Mouse (Mus musculus) limb, embryonic 10.5 days (tissue): ENCODE measurements around the gene Arpc2. TPM values are rescaled to one million over a fixed set of nuclear protein-coding genes. Genes with fewer than 3 reads are reported as not detected.

Experiments
- DNase-seq: peaks from one replicate; pipeline ENCODE4 v3.0.0-alpha.2; 2017; ENCODE audit warnings: low spot score
- H3K27ac ChIP-seq: fragments of 300-500 bp; sonication (generic); 2 replicates; pipeline ENCODE4 v1.5.1; 2016; ENCODE audit warnings: mild to moderate bottlenecking
- H3K27me3 ChIP-seq: fragments of 300-500 bp; sonication (generic); 2 replicates; pipeline ENCODE4 v1.6.1; 2016; ENCODE audit warnings: low read depth, mild to moderate bottlenecking; ENCODE audit not compliant: poor library complexity, severe bottlenecking
- H3K36me3 ChIP-seq: fragments of 300-500 bp; sonication (generic); 2 replicates; pipeline ENCODE4 v1.6.1; 2016; ENCODE audit warnings: mild to moderate bottlenecking, moderate library complexity
- H3K4me1 ChIP-seq: fragments of 300-500 bp; sonication (generic); 2 replicates; pipeline ENCODE4 v1.6.1; 2016
- H3K4me3 ChIP-seq: fragments of 300-500 bp; sonication (generic); 2 replicates; pipeline ENCODE4 v1.5.1; 2016; ENCODE audit warnings: mild to moderate bottlenecking, moderate library complexity
- H3K9me3 ChIP-seq: fragments of 300-500 bp; sonication (generic); replicated peaks from 2 replicates; pipeline ENCODE4 v1.6.1; 2016; ENCODE audit warnings: mild to moderate bottlenecking
- WGBS: fragments of 180-500 bp; shearing (Covaris S2); methylation state at CpG from one replicate; pipeline ENCODE4 v1.1.7; 2016; 5-methylcytosine and 5-hydroxymethylcytosine counted together
- polyA plus RNA-seq: library from polyadenylated mRNA; unstranded; fragments of >200 nt; fragmentation: Nextera tagmentation; extraction: Ambion mirVana; gene quantifications from 2 replicates; pipeline ENCODE4 v1.2.1, GENCODE M21; 2016

The Arpc2 gene
- polyA plus RNA-seq, 1 experiment from 2014 or later = 355 TPM

- H3K4me3 ChIP-seq = no peak overlapping the region
- H3K4me1 ChIP-seq = 0 out of 2 replicates have a peak, but pooled peaks cover 2% of the 10 kb centered on the region
- H3K27me3 ChIP-seq = no peaks in the 10 kb centered on the region
- DNase-seq = no peak
- WGBS = 76% methylated on average over 9 of the region's 9 CpGs
- no peak overlapping the region for H3K27ac ChIP-seq
- H3K36me3 ChIP-seq = no peaks in the 10 kb centered on the region
- H3K9me3 ChIP-seq = no peaks in the 10 kb centered on the region
Measured at GRCm38 (mm10) chr1:74207906-74208305, 28.0 kb upstream of the Arpc2 start.

- 86% methylated on average over 8 of the region's 8 CpGs for WGBS
- Histone ChIP-seq H3K27me3 (no peaks in the 10 kb centered on the region), H3K4me3 (no peak overlapping the region), H3K27ac (no peak overlapping the region), H3K36me3 (no peaks in the 10 kb centered on the region), H3K9me3 (no peaks in the 10 kb centered on the region), H3K4me1 (0 out of 2 replicates have a peak, but pooled peaks cover 2% of the 10 kb centered on the region)
- no peak for DNase-seq
Measured at GRCm38 (mm10) chr1:74208941-74209340, 26.9 kb upstream of the Arpc2 start.

- Histone ChIP-seq H3K4me3 (no peak overlapping the region), H3K27me3 (no peaks in the 10 kb centered on the region), H3K9me3 (no peaks in the 10 kb centered on the region), H3K27ac (no peak overlapping the region), H3K36me3 (no peaks in the 10 kb centered on the region), H3K4me1 (no peaks in the 10 kb centered on the region)
- no peak for DNase-seq
- WGBS = 89% methylated on average over 7 of the region's 7 CpGs
Measured at GRCm38 (mm10) chr1:74219922-74220321, 16.0 kb upstream of the Arpc2 start.

DNA sequence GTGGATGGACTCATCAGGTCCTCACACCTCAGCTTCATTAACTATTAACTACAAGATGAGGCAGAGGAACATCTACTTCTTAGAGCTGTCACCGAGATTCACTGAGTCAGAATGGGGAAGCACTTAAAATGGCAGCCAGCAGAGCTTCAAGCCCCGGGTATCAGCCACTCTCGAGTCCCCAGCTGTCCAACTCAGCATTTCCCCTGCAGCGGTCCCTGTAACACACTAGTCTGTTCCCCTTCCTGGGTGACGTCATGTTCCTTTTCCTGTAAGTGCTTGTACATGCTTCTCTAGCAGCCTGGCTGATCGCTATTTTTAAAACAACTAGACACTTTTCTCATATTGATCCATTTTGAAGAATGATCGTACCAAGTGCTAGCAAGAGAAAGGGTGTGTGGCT is 8.6 kb upstream of the Arpc2 start:
- WGBS = 85% methylated on average over 7 of the region's 7 CpGs
- DNase-seq = no peak
- no peak overlapping the region for H3K27ac ChIP-seq

GRCm38 (mm10) chr1:74229942-74230341 is 5.9 kb upstream of the Arpc2 start:
- WGBS = 77% methylated on average over 2 of the region's 2 CpGs
- Histone ChIP-seq H3K36me3 (no peaks in the 10 kb centered on the region), H3K27ac (no peak overlapping the region), H3K4me1 (no peaks in the 10 kb centered on the region), H3K9me3 (no peaks in the 10 kb centered on the region), H3K4me3 (no peak overlapping the region), H3K27me3 (no peaks in the 10 kb centered on the region)
- no peak for DNase-seq

More for the DNA sequence above, 8.6 kb upstream of the Arpc2 start:
- Histone ChIP-seq H3K4me1 (no peaks in the 10 kb centered on the region), H3K27me3 (no peaks in the 10 kb centered on the region), H3K36me3 (no peaks in the 10 kb centered on the region), H3K4me3 (no peak overlapping the region), H3K9me3 (no peaks in the 10 kb centered on the region)

- H3K4me1 ChIP-seq = no peaks in the 10 kb centered on the region
- no peaks in the 10 kb centered on the region for H3K36me3 ChIP-seq
- no peak overlapping the region for H3K4me3 ChIP-seq
- no peaks in the 10 kb centered on the region for H3K27me3 ChIP-seq
- WGBS = 40% methylated on average over 1 of the region's 1 CpGs
- no peak for DNase-seq
- H3K9me3 ChIP-seq = no peaks in the 10 kb centered on the region
- H3K27ac ChIP-seq = no peak overlapping the region
Measured at GRCm38 (mm10) chr1:74230992-74231391, 4.9 kb upstream of the Arpc2 start.

- Histone ChIP-seq H3K4me3 (peak overlapping the region; percentile 95), H3K27me3 (no peaks in the 10 kb centered on the region), H3K4me1 (peaks cover 26% of the 10 kb centered on the region), H3K9me3 (no peaks in the 10 kb centered on the region), H3K27ac (peak overlapping the region; percentile 94), H3K36me3 (peaks cover 8% of the 10 kb centered on the region; the same call in 1 of the 2 replicates)
- DNase-seq = peak; percentile 71
- under 1% methylated on average over 46 of the region's 57 CpGs for WGBS
Measured at GRCm38 (mm10) chr1:74236590-74237317, 870 bp downstream of the Arpc2 start.

GRCm38 (mm10) chr1:74237671-74238070 is 1.8 kb downstream of the Arpc2 start:
- Histone ChIP-seq H3K27me3 (no peaks in the 10 kb centered on the region), H3K9me3 (no peaks in the 10 kb centered on the region), H3K4me3 (peak overlapping the region; percentile 95), H3K4me1 (peaks cover 26% of the 10 kb centered on the region), H3K27ac (peak overlapping the region; percentile 94; the same call in 1 of the 2 replicates), H3K36me3 (peaks cover 16% of the 10 kb centered on the region)
- DNase-seq = no peak
- WGBS = 56% methylated on average over 5 of the region's 5 CpGs

DNA sequence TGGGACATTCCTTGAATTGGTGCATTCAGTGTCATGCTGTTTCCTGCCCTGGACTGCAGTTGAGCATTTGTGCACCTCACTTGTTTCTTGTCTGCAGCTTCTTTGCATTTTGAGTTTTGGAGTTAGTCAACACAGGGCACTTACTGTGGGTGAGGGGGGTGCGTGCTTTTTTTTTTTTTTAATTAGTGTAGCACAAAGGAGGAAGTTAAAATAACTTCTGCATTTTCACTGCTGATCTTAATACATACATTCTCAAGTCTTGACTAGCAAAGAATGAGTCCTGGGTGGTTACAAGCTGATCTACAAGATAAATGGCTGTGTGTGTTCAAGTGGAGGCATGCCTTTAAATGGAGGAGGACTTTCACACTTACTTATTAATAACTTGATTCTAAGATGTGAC is 2.3 kb downstream of the Arpc2 start:
- Histone ChIP-seq H3K4me3 (peak overlapping the region; percentile 95), H3K27me3 (no peaks in the 10 kb centered on the region), H3K4me1 (peaks cover 26% of the 10 kb centered on the region), H3K27ac (no peak overlapping the region), H3K36me3 (peaks cover 19% of the 10 kb centered on the region), H3K9me3 (no peaks in the 10 kb centered on the region)
- no peak for DNase-seq
- 92% methylated on average over 1 of the region's 1 CpGs for WGBS

- DNase-seq = no peak
- Histone ChIP-seq H3K27me3 (no peaks in the 10 kb centered on the region), H3K4me3 (peak overlapping the region; percentile 26; the same call in 1 of the 2 replicates), H3K9me3 (no peaks in the 10 kb centered on the region), H3K36me3 (peaks cover 20% of the 10 kb centered on the region), H3K27ac (no peak overlapping the region), H3K4me1 (peaks cover 26% of the 10 kb centered on the region)
- 75% methylated on average over 7 of the region's 7 CpGs for WGBS
Measured at GRCm38 (mm10) chr1:74239162-74239561, 3.3 kb downstream of the Arpc2 start.

DNA sequence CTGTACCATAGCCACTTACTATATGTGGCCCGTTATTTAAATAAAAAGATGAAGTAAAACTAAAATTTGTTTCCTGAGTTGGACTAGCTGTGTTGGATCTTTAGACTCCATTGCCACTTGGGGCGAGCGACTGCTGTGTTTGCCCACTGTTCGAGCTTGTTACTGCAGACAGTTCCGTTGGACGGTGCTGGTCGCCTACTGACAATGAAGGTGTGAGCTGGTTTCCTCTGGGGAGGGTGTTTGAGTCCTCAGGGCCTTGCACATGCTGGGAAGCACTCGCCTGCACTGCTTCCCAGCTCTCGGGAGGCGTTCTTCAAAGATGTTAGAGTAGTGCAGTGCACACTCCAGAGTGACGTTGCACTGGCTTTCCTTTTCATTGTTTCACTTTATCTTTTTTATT is 3.7 kb downstream of the Arpc2 start:
- H3K27me3 ChIP-seq = no peaks in the 10 kb centered on the region
- no peak overlapping the region for H3K27ac ChIP-seq
- no peaks in the 10 kb centered on the region for H3K9me3 ChIP-seq

DNA sequence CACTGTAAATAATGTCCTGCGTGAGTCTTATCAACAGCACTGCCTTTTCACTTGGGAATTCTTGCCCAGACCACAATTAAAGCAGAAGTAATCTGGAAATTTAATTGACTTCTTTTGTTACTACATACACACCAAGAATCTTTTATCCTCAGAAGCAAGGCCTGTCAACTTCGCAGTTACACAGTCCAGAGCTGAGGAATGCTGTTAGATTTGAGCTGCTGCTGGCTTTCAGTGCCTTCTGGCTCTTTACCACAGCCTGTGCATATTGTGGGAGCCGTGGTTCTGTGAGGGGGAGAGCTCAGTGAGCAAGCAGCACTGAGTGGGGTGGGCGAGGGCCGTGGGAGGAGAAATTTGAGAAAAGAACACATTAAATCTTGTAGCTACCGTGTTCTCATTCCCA is 4.4 kb downstream of the Arpc2 start:
- DNase-seq = no peak
- Histone ChIP-seq H3K9me3 (no peaks in the 10 kb centered on the region), H3K27ac (no peak overlapping the region), H3K36me3 (peaks cover 20% of the 10 kb centered on the region), H3K4me1 (peaks cover 32% of the 10 kb centered on the region), H3K27me3 (no peaks in the 10 kb centered on the region), H3K4me3 (no peak overlapping the region)
- WGBS = 85% methylated on average over 6 of the region's 6 CpGs

More for the DNA sequence above, 3.7 kb downstream of the Arpc2 start:
- H3K4me3 ChIP-seq = no peak overlapping the region; the same call in 1 of the 2 replicates
- WGBS = 74% methylated on average over 11 of the region's 11 CpGs
- no peak for DNase-seq
- peaks cover 29% of the 10 kb centered on the region for H3K4me1 ChIP-seq
- H3K36me3 ChIP-seq = peaks cover 20% of the 10 kb centered on the region

- Histone ChIP-seq H3K4me3 (no peak overlapping the region), H3K27ac (no peak overlapping the region), H3K9me3 (no peaks in the 10 kb centered on the region), H3K4me1 (peaks cover 34% of the 10 kb centered on the region), H3K36me3 (peaks cover 23% of the 10 kb centered on the region), H3K27me3 (no peaks in the 10 kb centered on the region)
- DNase-seq = no peak
- WGBS = 91% methylated on average over 4 of the region's 4 CpGs
Measured at GRCm38 (mm10) chr1:74240832-74241231, 4.9 kb downstream of the Arpc2 start.
